Mouse (Mus musculus): ENCODE data around the gene Slc2a6.

Slc2a6 gene

DNA sequence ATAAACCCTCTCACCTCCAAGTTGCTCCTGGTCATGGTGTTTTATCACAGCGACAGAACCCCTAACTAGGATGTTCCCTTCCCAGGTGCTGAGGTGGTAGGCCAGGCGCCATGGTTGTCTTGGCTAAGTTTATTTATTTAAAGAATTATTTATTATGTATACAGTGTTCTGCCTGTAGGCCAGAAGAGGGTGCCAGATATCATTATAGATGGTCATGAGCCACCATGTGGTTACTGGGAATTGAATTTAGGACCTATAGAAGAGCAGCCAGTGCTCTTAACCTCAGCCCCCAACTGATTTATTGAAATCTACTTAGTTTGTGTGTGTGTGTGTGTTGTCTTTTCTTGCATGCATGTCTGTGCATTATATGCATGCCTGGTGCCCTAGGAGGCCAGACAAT lies 4.6 kb upstream of the Slc2a6 start:
- no peak for DNase-seq

DNA sequence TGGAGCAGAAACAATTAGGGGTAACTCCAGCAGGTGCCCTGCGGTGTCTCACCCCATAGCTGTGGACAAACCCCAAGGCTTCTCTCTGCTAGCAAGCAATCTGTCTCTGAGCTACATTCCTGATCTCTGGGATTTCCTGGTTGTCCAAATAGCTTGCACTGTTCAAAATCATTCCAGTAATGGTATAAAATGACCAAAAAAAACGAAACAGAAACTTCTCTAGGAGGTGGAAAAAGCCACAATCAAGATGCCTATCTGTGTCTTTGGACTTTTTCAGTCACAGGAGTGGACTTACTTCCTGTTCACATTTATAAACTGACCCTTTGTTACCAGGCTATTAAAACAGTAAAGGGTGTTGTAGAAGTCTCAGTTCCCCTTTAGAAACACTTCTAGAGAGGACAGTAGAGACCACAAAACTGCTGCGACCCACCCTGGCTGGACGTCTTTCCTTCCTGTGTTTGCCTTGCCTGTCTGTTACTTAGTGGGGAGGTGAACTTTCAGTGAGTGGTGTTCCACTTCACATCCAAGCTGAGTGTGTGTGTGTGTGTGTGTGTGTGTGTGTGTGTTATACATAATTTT lies 728 bp upstream of the Slc2a6 start:
- no peak for DNase-seq

DNA sequence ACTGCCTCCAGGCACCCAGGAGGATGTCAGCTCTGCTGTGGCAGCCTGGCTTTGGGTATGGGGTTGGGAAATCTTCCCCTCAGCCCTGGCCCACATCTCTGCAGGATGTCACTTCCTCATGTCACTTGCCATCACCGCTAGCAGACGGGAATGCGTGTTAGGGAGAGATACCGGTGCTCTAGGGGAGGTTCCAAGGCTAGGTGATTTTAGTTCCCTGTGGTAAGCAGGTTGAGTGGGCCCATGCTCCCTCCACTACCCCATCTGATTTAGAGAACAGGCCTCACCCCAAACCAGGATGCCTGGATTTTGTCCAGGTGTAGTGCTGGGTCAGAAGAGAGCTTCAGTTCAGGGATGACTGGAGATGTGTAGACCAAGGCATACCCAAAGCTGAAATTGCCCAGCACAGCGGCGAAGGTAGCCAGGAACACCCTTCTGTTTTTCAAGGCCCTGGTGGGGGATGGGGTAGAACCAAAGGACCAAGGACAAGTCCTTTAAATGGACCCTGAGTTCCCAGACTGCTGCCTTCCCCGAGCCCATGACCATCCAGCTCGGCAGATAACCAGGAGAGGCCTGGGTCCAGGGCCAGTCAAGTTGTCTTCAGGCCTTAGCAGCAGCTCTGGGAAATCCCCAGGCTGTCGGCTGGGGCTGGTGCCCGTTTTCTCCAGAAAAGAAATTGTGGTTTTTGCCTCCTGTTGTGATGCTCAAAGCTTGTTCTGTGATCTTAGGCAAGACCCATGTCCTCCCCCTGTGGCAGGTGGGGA lies 761 bp downstream of the Slc2a6 start:
- peak; percentile 15 for DNase-seq

DNA sequence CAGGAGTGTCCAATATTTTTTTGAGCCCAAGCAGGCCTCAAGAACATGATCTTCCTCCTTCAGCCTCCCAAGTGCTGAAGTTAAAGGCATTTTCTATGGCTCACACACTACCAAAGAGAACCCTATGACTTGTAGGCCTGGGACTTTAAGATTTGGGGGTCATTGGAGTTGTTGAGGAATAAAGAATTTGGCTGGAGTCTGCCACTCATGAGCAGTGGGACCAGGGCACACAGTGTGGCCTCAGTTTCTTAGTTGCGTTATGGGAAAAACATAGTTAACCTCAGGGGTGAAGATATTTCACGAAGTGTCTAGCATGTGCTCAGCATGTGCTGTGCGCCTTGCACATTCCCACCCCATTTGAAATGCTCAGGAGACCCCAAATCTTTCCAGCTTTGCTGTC lies 1.5 kb downstream of the Slc2a6 start:
- no peak for DNase-seq

DNA sequence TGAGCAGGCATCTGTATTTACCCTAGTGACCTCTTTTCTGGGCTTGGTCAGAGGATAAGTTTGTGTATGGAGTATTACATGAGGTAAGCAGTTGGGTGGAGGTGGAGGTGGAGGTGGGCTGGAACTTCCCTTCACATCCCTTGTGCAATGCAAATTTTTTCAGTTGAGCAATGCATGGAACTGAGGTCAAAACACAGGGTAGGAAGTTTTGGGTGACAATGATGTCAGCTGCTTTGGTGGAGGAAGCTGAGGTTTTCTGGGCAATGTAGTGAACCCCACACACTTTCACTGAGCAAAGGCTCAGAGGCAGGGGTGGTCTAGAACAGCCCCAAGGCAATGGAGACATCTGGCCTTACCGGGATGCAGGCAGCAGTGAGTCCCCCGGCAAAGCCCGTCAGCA lies 2.3 kb downstream of the Slc2a6 start:
- DNase-seq = no peak

DNA sequence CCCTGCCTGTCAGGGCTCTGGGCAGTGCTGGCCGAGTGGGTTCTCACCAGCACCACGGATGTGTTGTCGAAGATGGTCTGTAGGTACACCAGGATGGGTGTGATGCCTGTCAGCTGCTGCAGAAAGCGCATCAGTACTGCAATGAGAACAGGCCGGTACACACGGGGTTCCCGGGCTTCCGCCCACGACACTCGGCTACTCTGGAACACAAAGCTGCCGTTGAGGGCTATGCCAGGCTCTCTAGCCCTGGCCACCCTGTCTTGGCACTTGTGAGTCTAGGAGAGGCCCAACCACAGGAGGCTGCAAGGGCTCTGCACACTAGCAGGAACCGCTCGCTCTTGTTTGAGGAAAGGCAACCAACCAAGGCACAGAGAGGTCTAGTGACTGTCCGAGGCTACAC lies 3.7 kb downstream of the Slc2a6 start:
- DNase-seq = no peak

DNA sequence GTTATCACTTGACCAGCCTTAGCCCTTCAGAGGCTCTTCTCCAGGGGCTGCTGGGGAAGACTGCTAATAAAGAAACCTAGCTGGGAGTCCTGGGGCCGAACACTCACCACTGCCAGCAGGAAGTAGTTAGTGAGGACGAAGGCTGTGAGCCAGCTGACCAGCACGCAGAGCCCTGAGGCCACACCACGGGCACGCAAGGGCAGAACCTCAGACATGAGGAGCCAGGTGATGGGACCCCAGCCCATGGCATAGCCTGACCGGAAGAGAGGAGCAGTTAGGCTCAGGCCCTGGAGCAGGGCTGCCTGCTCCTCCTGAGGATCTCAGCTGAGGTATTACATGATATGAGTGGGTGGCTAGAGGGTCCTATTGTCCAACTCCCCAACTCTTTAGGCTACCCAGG lies 5.2 kb downstream of the Slc2a6 start:
- DNase-seq = no peak

DNA sequence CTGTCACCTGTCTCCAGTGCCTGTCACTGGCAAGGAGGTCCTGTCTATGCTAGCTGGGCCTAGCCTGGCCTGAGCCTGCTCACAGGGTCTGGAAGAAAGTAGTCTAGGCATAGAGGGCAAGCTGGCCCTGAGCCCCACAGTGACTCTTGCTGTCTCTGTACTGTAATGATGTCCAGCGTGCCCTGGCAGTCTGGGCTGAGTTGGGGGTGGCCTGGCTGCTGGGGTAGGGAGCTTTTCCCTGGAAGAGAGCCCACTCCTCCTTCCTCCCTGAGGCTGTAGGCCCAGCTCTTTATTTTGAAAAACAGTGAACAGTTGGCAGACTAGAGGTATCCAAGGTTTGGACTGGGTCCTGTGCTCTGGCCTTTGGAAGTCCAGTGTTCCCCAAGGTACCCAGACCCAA lies 6.7 kb downstream of the Slc2a6 start:
- DNase-seq = no peak

DNA sequence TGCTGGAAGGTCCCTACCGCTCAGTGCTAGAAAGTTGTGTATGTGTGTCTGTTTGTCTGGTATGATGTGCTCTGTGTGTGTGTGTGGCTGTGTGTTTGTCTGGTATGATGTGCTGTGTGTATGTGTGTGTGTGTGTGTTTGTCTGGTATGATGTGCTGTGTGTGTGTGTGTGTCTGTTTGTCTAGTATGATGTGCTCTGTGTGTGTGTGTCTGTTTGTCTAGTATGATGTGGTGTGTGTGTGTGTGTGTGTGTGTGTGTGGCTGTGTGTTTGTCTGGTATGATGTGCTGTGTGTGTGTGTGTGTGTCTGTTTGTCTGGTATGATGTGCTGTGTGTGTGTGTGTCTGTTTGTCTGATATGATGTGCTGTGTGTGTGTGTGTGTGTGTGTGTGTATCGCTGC lies 8.3 kb downstream of the Slc2a6 start:
- no peak for DNase-seq

DNA sequence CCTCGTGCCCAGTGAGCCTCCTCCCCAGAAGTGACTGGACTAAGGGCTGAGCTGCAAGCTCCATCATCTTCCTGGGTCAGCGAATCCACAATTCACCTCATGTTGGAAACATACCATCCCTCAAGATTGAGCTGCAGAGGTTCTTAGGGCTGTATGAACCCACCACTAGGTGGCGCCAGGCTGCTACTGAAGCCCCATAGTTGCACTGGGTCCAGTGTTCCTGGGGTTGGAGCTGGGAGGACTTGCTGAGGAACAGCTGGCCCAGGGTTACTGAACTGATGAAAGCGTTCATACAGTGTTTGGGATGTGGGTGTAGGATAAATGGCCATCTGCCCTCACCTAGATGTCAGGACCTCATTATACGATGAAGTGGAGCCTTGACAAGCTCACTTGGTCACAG lies 10.0 kb downstream of the Slc2a6 start:
- DNase-seq = peak; percentile 85

DNA sequence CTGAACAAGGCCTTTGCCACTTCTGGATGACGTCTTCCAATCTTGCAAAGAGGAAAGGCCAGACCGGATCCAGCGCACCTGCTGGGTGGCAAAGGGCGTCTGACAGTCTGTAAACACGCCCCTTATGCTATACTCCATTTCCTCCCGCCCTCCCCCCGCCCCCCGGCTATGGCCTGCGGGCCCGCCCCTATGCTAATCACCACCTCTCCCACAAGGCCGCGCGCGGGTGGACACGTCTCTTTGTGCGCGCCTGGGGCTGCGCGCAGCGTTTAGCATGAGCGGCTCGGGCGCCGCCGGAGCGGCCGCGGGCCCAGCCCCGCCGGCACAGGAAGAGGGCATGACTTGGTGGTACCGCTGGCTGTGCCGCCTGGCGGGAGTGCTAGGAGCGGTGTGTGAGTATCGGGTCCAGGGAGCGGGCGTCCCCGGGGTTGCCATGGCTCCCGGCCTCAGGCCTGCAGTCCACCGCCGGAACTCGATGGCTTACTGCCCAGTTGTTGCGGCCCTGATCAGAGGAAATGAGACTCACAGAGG lies 18.0 kb downstream of the Slc2a6 start, which contains the start of gene Cacfd1:
Gene Cacfd1 (plus strand): TSS at position 213 of the 531 bp plus-strand sequence.
- peak; percentile 95 for DNase-seq

DNA sequence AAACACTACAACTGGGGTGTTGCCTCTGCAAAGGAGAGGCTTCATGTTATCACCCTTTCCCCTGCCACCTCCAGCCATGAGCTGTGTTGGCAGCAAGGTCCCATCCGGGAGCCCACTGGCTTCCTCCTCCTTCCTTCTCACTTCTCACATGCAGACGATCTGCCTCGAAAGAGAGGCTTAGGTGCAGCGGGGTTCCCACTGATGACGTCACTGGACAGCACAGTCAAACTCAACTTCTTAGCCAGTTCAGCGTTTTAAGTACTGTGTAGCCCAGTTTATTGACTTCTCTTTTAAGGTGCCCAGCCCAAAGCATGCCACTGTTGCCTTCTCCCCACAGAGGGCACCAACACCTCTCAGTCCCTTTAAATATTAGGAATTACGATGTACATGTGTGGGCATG lies 20.1 kb downstream of the Slc2a6 start:
- no peak for DNase-seq

DNA sequence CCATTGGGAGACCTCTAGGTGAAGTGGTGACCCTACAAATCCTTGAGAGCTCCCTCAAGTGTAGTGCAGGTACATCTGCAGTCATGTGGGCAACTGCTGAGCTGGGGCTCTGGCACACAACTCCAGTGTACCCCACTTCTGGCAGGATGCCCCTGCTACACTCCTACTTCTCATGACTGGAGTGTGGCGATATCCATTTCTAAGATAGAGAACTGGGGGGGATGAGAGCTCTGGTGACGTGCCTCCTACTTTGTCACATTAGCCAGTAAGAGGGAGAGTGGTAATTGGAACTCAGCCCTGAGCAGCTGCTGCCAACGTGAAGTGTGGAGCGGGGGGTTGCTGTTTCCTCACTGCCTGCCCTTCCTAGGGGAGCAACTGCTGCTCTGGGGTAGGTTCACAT lies 21.5 kb downstream of the Slc2a6 start:
- DNase-seq = no peak

DNA sequence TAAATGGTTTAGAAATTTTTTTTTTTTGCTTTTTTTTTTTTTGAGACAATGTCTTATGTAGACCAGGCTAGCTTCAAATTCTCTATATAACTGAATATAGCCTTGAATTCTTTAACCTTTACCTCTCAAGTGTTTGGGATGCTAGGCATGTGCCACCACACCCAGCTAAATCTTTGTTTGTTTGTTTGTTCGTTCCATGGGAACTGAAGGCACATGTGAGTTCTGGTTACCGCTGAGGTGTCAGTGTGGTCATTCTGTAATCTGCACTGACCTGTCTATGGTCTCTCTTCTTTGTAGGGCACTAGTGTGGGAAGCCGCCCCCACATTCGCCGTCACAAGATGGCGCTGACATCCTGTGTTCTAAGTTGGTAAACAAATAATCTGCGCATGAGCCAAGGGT lies 29.8 kb downstream of the Slc2a6 start:
- DNase-seq = no peak

DNA sequence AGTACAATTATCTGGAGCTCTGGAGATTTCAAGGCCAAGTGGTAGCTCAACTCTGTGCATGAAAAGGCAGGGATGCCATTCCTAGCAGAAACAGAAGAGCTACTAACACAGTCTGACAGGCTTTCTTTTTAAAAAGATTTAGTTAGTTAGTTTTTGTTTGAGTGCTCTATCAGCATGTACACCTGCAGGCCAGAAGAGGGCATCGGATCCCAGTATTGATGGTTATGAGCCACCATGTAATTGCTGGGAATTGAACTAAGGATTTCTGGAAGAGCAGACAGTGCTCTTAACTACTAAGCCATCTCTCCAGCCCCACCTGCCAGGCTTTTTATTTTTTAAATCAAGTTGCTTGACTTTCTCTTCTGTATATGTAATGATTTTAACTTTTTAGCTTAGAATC lies 30.3 kb downstream of the Slc2a6 start:
- no peak for DNase-seq

DNA sequence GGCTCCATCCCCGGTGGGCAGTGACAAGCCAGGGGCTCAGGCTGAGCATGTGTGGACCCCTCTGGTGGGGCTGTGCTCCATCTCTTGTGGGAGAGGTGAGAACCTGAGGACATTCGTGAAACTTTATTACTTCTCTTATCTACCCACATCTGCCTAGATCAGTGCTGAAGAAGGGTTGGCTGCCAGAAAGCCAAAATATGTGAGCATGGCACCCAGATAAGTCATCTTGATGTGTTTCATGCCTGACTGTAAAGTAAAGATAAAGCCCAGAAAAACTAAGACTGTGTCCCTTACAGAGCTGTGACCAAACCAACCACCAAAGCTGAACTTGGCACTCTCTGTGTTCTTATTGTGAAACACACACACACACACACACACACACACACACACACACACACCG lies 33.9 kb downstream of the Slc2a6 start:
- no peak for DNase-seq

DNA sequence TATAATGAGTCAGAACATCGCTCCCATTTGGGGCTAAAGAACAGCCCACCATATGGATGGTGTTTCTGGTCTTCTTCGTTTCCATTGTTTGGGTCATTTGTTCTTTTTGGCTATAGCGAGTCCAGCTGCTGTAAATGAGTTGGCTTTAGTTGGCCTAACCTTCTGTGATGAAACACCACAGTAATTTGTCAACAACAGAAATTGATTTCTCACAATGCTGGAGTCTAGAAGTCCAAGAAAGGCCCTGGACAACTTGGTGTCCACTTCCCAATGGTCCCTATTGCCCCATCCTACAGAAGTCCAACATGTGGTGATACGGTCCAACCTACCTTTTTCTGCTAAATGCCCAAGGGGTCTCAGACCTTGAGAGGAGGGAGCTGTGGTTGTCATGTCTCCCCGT lies 43.2 kb downstream of the Slc2a6 start:
- no peak for DNase-seq

DNA sequence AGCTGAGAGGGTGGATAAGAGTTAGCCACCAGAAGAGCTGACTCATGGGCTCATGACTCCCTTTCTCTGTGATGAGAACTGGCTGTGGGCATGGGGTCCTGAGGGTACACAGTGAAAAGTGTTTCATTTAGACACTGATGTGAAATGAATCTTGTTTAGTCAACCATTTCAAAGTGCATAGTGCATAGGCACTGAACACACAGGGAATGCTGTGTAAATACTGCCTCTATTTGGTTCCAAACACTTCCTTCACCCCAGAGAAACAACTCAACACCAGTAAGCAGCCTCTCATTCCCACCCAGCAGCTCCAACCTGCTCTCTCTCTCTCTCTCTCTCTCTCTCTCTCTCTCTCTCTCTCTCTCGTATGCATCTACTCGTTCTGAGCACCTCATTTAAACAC lies 43.6 kb downstream of the Slc2a6 start:
- no peak for DNase-seq

DNA sequence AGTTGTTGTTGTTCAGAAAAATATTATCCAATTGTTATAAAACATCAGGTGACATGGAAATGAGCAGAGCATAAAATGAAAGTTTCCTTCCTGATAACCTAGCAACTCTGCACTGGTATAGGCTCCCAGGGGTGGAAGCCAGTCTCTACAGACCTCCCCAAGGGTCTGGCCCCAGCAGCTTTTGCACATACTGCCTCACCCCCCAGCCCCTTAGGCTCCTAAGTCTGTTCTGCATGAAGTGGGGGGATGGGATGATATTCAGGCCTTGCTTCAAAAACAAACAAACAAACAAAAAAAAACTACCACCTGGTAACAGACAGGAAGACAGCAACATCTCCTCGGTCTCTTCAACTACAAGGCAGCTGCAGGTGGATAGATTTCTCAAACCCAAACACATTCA lies 47.4 kb downstream of the Slc2a6 start:
- DNase-seq = no peak

DNA sequence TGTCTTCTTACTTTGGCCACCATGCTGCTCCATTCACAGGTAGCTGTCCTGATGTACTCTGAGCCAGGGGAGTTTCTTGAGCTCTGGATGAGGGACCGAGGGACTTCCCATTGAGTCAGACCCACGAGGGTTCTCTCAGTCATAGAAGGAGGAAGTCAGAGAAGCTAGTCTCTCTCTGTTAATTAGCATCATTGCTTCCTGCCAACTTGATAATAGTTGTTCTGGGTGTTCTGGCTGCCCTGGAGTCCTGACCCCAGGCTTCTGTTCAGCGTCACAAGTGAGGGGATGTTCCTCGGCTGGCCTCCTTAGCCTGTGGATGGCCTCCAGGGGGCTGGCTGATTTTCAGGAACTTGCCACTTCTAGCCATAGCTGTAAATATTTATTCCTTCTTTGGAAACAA lies 53.8 kb downstream of the Slc2a6 start:
- DNase-seq = no peak

DNA sequence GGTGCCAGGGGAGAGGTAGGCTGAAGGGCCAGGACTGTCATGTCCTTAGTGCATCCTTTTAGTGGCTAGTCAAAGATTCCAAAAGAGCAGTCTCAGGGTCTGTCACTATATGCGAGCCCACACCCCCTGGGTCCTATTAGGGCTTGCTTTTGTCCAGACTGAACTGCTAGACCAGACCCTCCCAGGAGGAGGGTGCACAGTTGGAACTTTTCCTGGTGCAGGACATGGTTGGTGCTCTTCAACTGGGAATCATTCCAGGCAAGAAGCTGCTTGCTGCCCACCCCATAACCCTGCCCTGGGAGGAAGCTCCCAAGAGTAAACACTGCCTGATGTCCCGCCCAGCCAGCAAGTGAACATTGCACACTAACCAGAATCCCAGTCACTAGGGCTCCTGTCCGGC lies 54.7 kb downstream of the Slc2a6 start, which contains the start of gene Adamts13:
Gene Adamts13 (plus strand): TSS at position 301 of the 400 bp plus-strand sequence.
- DNase-seq = no peak
